Mouse (Mus musculus) megakaryocyte, embryonic 14.5 days (primary cell): ENCODE results near the gene Ecsit. TPM values are rescaled to one million over a fixed set of nuclear protein-coding genes. Genes with fewer than 3 reads are reported as not detected.

Experiments used
- H3K27me3 ChIP-seq: replicated peaks from 2 replicates; pipeline ENCODE3; 2012; ENCODE audit warnings: inconsistent platforms
- H3K36me3 ChIP-seq: replicated peaks from 2 replicates; pipeline ENCODE3; 2012; ENCODE audit warnings: low read length, inconsistent platforms, mixed read lengths
- H3K4me1 ChIP-seq: 2 replicates; pipeline ENCODE4 v1.6.1; 2012; ENCODE audit warnings: inconsistent platforms
- H3K4me3 ChIP-seq: replicated peaks from 2 replicates; pipeline ENCODE3; 2012; ENCODE audit warnings: moderate library complexity, mild to moderate bottlenecking, inconsistent platforms
- H3K9me3 ChIP-seq: 2 replicates; pipeline ENCODE4 v1.6.1; 2012; ENCODE audit warnings: inconsistent platforms
- FLI1 ChIP-seq: IDR thresholded peaks from 2 replicates; pipeline ENCODE4 v1.6.1; 2012; ENCODE audit warnings: low read length, inconsistent platforms, mixed read lengths
- GATA1 ChIP-seq: IDR thresholded peaks from 3 replicates; pipeline ENCODE4 v1.6.1; 2012; ENCODE audit warnings: mixed read lengths, low read length, inconsistent platforms, borderline replicate concordance
- polyA plus RNA-seq: library from polyadenylated mRNA; stranded (reverse); fragments of >175 nt; gene quantifications from 2 replicates; pipeline ENCODE4 v1.2.3, GENCODE M21; 2012; ENCODE audit warnings: low replicate concordance; ENCODE audit not compliant: insufficient read depth

The Ecsit gene
- polyA plus RNA-seq, 1 experiment: 16.8 TPM

DNA sequence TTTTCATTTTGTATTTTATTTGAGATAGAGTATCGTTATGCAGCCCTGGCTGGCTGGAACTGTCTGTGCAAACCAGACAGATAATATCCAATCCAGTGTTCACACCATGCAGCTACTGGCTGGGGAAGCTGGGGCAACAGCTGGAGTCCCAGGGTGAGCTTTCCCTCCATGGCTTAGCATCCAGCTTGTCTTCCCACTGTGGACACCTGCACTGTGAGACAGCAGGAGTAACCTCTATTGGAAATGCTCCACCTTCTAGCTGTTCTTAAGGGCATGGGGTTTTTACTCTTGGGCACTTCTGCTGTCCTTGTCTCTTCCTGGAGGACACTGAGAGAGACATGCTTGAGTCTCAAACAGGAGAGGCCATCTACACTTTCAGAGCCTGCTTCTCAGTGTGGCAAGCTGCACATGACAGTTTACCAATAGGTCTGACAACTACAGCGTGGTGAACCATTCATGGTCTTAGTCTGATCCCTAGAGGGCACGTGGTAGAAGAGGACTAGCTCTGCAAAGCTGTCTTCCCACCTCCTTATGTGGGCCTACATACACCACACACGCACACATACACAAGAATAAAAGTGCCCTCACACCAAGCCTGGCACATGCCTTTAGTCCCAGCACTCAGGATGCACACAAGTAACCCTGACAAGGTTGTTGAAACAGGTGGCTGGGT is 15.2 kb downstream of the Ecsit start:
- H3K4me3 ChIP-seq: peak overlapping the region; percentile 98

DNA sequence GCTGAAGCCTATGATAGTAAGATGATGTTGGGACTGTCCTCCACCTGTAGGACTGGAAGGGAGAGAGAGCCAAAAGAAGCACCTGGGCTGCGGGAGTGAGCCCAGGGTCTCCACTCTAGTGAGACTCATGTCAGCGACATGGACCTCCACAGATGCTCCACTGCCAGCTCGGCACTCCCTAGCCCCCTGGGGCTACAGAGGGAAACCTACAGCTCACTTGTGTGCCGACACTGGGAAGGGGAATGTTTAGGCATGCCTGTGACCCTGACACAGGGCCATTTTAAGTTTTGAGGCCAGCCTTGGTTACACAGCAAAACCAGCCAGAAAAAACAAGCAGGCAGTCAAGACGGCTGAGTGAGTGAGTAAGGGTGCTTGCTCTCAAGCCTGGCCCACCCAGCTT is 18.0 kb downstream of the Ecsit start:
- Histone ChIP-seq H3K9me3 (no peaks in the 10 kb centered on the region), H3K4me1 (peaks cover 24% of the 10 kb centered on the region), H3K36me3 (peaks cover 69% of the 10 kb centered on the region), H3K4me3 (no peak overlapping the region), H3K27me3 (no peaks in the 10 kb centered on the region)
- no peak for TF ChIP-seq GATA1
- TF ChIP-seq FLI1: no peak

More for the DNA sequence above, 15.2 kb downstream of the Ecsit start:
- Histone ChIP-seq H3K9me3 (no peaks in the 10 kb centered on the region), H3K27me3 (no peaks in the 10 kb centered on the region), H3K4me1 (peaks cover 29% of the 10 kb centered on the region), H3K36me3 (peaks cover 69% of the 10 kb centered on the region)
- TF ChIP-seq FLI1 (no peak), GATA1 (no peak)

DNA sequence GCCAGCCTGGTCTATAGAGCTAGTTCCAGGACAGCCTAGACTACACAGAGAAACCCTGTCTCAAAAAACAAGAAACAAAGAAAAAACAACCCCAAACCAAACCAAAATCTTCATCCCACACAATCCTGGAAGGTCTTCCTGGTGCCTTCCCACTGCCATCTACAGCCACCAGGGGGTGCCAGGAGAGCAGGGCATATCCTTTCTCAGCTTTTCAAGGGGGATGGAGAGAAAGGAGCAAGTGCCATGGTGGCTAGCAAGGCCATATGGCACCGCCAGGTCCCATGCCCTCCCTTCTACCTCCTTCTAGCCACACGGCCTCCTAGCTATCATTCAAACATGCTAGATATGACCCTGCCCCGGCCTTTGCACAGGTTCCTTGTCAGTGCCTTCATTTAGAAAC is 18.8 kb downstream of the Ecsit start:
- TF ChIP-seq GATA1 (no peak), FLI1 (no peak)
- Histone ChIP-seq H3K4me1 (peaks cover 23% of the 10 kb centered on the region), H3K9me3 (no peaks in the 10 kb centered on the region), H3K36me3 (peaks cover 73% of the 10 kb centered on the region), H3K4me3 (peak overlapping the region; percentile 28), H3K27me3 (no peaks in the 10 kb centered on the region)

DNA sequence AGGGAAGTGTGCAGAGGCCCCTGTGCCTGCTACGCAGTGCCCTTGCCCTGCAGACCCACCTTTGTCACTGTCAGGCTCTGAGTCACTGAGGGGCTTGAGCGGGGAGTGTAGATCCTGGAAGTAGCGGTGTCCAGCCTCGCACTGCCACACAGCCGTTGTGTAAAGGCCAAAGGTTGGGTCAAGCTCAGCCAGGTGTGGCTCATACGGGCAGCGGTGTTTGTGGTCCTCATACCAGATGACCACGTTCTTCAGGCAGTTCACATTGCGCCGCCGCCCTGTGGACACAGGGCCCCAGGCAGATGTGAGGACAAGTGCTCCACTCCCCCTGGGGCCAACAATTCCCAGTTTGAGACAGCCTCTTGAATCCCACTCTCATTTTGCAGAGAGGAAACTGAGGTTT is 19.6 kb downstream of the Ecsit start:
- Histone ChIP-seq H3K9me3 (no peaks in the 10 kb centered on the region), H3K4me1 (peaks cover 22% of the 10 kb centered on the region), H3K27me3 (no peaks in the 10 kb centered on the region), H3K36me3 (peaks cover 81% of the 10 kb centered on the region), H3K4me3 (no peak overlapping the region)
- TF ChIP-seq FLI1: no peak
- no peak for TF ChIP-seq GATA1

GRCm38 (mm10) chr9:22064341-22064740 is 20.9 kb downstream of the Ecsit start:
- Histone ChIP-seq H3K27me3 (no peaks in the 10 kb centered on the region), H3K4me1 (peaks cover 10% of the 10 kb centered on the region), H3K4me3 (no peak overlapping the region), H3K36me3 (peaks cover 89% of the 10 kb centered on the region), H3K9me3 (no peaks in the 10 kb centered on the region)
- TF ChIP-seq GATA1: no peak
- no peak for TF ChIP-seq FLI1

GRCm38 (mm10) chr9:22061339-22061738 is 23.9 kb downstream of the Ecsit start:
- TF ChIP-seq GATA1 (no peak), FLI1 (no peak)
- H3K4me3 ChIP-seq: no peak overlapping the region
- peaks cover 90% of the 10 kb centered on the region for H3K36me3 ChIP-seq
- no peaks in the 10 kb centered on the region for H3K27me3 ChIP-seq
- peaks cover 11% of the 10 kb centered on the region for H3K4me1 ChIP-seq
- no peaks in the 10 kb centered on the region for H3K9me3 ChIP-seq

- Histone ChIP-seq H3K27me3 (peaks cover 21% of the 10 kb centered on the region), H3K4me3 (no peak overlapping the region), H3K36me3 (peaks cover 72% of the 10 kb centered on the region), H3K4me1 (peaks cover 13% of the 10 kb centered on the region), H3K9me3 (no peaks in the 10 kb centered on the region)
- TF ChIP-seq GATA1: no peak
- no peak for TF ChIP-seq FLI1
Observed at GRCm38 (mm10) chr9:22058011-22058424, 27.2 kb downstream of the Ecsit start.

GRCm38 (mm10) chr9:22057031-22057517 is 28.2 kb downstream of the Ecsit start:
- H3K4me3 ChIP-seq: no peak overlapping the region
- H3K4me1 ChIP-seq: peaks cover 15% of the 10 kb centered on the region
- no peaks in the 10 kb centered on the region for H3K9me3 ChIP-seq
- TF ChIP-seq GATA1 (no peak), FLI1 (no peak)
- H3K27me3 ChIP-seq: peaks cover 29% of the 10 kb centered on the region
- peaks cover 63% of the 10 kb centered on the region for H3K36me3 ChIP-seq

GRCm38 (mm10) chr9:22056303-22056910 is 28.8 kb downstream of the Ecsit start:
- H3K9me3 ChIP-seq: no peaks in the 10 kb centered on the region
- peaks cover 21% of the 10 kb centered on the region for H3K4me1 ChIP-seq
- H3K36me3 ChIP-seq: peaks cover 58% of the 10 kb centered on the region
- peaks cover 35% of the 10 kb centered on the region for H3K27me3 ChIP-seq
- TF ChIP-seq FLI1: no peak
- TF ChIP-seq GATA1: no peak
- H3K4me3 ChIP-seq: no peak overlapping the region

DNA sequence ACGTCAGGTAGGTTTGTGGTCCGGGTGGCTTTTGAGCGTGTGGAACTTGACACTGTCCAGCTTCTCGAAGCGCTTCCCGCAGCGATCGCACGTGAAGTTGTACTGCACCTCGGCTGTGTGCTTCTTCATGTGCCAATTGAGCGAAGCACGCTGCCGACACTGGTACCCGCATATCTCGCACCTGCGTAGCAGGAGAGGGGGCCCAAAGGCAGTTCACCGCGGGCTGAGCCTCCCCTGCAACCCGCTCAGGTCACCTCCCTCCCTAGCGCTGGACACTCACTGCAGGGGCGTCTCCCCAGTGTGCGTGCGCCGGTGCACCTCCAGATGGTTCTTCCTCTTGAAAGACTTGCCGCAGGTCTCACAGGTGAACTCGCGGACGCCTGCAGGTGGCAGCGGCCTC is 29.5 kb downstream of the Ecsit start:
- TF ChIP-seq FLI1 (no peak), GATA1 (no peak)
- H3K27me3 ChIP-seq: peaks cover 42% of the 10 kb centered on the region
- no peak overlapping the region for H3K4me3 ChIP-seq
- peaks cover 28% of the 10 kb centered on the region for H3K4me1 ChIP-seq
- peaks cover 51% of the 10 kb centered on the region for H3K36me3 ChIP-seq
- H3K9me3 ChIP-seq: no peaks in the 10 kb centered on the region
